Mouse (Mus musculus): ENCODE measurements around the gene Iqcg. TPM values are rescaled to one million over a fixed set of nuclear protein-coding genes. Genes with fewer than 3 reads are reported as not detected.

Iqcg gene
- polyA plus RNA-seq, 1 experiment from 2014 or later: 2.5 TPM

DNA sequence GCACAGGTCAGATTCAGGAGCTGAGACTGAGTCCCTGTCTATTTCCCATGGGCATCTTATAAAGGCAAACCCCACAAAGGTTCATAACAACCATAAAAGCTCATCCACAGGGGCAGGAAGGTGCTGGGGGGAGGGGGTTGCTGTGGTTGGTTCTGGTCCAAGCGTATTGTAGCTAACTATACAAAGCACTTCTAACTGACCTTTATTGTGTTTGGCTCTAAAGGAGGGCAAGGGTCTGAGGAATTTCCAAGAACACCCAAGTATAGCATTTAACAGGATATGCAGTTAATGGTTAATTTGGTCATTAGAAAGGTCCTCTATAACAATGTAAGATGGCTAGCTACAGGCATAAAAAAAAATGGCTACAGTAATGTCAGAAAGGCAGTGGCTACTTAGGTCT lies 13.3 kb downstream of the Iqcg start:
- Histone ChIP-seq H3K27me3 (ENCODE audit: low read depth, poor library complexity, severe bottlenecking) (no peaks in the 10 kb centered on the region), H3K36me3 (no peaks in the 10 kb centered on the region), H3K9me3 (replicated peaks) (no peaks in the 10 kb centered on the region), H3K27ac (no peak overlapping the region), H3K4me3 (no peak overlapping the region), H3K4me1 (no peaks in the 10 kb centered on the region)
- DNase-seq (ENCODE audit: low spot score): no peak
- 86% methylated on average over 1 of the region's 1 CpGs for WGBS

- no peak for DNase-seq (ENCODE audit: low spot score)
- Histone ChIP-seq H3K27me3 (ENCODE audit: low read depth, poor library complexity, severe bottlenecking) (no peaks in the 10 kb centered on the region), H3K4me3 (no peak overlapping the region), H3K36me3 (no peaks in the 10 kb centered on the region), H3K27ac (no peak overlapping the region), H3K4me1 (peaks cover 10% of the 10 kb centered on the region), H3K9me3 (replicated peaks) (no peaks in the 10 kb centered on the region)
- WGBS: 82% methylated on average over 4 of the region's 4 CpGs
These were observed 20.0 kb downstream of the Iqcg start for GRCm38 (mm10) chr16:33036006-33036405.

DNA sequence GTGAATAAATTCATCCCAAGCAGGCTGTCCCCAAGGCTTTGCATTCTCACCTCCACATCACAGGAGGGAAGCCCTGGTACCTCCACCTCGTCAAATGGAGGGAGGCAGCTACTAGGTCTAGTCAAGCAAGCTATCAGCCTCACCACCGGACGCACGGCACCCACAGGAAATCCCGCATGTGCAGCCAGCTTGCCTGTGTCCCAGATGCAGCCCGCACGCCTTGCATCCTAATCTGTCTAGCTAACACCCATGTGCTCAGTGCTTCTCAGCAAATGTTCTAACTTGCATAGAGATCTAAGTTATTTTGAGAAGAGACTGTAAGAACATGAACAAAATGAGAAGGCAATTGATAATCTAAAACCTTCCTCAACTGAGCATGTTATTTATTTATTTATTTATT lies 29.7 kb downstream of the Iqcg start:
- H3K27me3 ChIP-seq (ENCODE audit: low read depth, poor library complexity, severe bottlenecking): no peaks in the 10 kb centered on the region
- DNase-seq (ENCODE audit: low spot score): no peak
- WGBS: 92% methylated on average over 7 of the region's 7 CpGs
- H3K36me3 ChIP-seq: no peaks in the 10 kb centered on the region
- H3K4me3 ChIP-seq: no peak overlapping the region
- H3K4me1 ChIP-seq: no peaks in the 10 kb centered on the region
- H3K9me3 ChIP-seq (replicated peaks): no peaks in the 10 kb centered on the region
- no peak overlapping the region for H3K27ac ChIP-seq

GRCm38 (mm10) chr16:33024456-33025104 lies 31.4 kb downstream of the Iqcg start:
- WGBS: 86% methylated on average over 8 of the region's 8 CpGs

DNA sequence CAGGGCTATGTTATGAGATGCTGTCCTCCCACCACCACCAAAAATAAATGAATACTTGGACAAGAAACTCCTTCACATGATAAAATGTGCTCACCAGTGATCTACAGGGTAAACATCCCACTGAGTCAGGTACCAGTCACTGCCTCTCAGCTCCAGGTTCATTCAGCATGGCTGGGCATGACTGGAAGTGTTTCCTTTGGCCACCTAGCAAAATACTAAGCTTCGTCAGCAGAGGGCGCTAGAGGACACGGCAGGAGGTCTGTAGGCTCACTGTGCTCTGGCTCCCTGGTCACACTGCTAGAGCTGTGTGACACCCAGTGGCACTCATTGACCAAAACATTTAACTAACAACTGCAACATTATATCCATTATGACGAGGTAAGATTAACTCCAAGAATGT lies 32.3 kb downstream of the Iqcg start:
- peak; percentile 88 for DNase-seq (ENCODE audit: low spot score)

More at GRCm38 (mm10) chr16:33024456-33025104, 31.4 kb downstream of the Iqcg start:
- Histone ChIP-seq H3K36me3 (no peaks in the 10 kb centered on the region), H3K4me3 (no peak overlapping the region), H3K4me1 (no peaks in the 10 kb centered on the region), H3K9me3 (replicated peaks) (no peaks in the 10 kb centered on the region), H3K27ac (no peak overlapping the region), H3K27me3 (ENCODE audit: low read depth, poor library complexity, severe bottlenecking) (no peaks in the 10 kb centered on the region)
- DNase-seq (ENCODE audit: low spot score): no peak

DNA sequence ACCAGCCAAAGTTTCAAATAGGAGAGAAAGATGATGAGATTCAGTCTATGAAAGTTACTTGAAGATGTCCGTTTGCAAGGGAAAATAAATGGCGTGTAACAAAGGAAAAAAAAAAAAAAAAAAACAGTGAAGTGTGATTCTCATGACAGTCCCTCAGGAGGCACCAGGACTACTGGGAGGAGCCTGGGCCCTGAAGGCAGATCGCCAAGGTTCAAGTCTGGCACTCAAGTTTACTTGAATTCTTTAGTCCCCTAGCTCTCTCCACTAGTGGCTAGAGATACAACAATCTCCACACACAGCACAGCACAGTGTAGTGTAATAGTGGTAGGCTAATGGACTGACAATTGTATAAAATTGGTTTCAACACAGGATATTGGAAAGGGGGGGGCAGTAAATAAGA lies 34.6 kb downstream of the Iqcg start:
- DNase-seq (ENCODE audit: low spot score): no peak
- Histone ChIP-seq H3K4me1 (no peaks in the 10 kb centered on the region), H3K4me3 (no peak overlapping the region), H3K27ac (no peak overlapping the region), H3K27me3 (ENCODE audit: low read depth, poor library complexity, severe bottlenecking) (no peaks in the 10 kb centered on the region), H3K9me3 (replicated peaks) (no peaks in the 10 kb centered on the region), H3K36me3 (peaks cover 8% of the 10 kb centered on the region)
- WGBS: 72% methylated on average over 3 of the region's 3 CpGs

More for the DNA sequence above, 32.3 kb downstream of the Iqcg start:
- H3K4me1 ChIP-seq: no peaks in the 10 kb centered on the region
- no peaks in the 10 kb centered on the region for H3K36me3 ChIP-seq
- no peaks in the 10 kb centered on the region for H3K27me3 ChIP-seq (ENCODE audit: low read depth, poor library complexity, severe bottlenecking)
- no peak overlapping the region for H3K27ac ChIP-seq
- no peak overlapping the region for H3K4me3 ChIP-seq
- WGBS: 4% methylated on average over 4 of the region's 4 CpGs
- no peaks in the 10 kb centered on the region for H3K9me3 ChIP-seq (replicated peaks)

DNA sequence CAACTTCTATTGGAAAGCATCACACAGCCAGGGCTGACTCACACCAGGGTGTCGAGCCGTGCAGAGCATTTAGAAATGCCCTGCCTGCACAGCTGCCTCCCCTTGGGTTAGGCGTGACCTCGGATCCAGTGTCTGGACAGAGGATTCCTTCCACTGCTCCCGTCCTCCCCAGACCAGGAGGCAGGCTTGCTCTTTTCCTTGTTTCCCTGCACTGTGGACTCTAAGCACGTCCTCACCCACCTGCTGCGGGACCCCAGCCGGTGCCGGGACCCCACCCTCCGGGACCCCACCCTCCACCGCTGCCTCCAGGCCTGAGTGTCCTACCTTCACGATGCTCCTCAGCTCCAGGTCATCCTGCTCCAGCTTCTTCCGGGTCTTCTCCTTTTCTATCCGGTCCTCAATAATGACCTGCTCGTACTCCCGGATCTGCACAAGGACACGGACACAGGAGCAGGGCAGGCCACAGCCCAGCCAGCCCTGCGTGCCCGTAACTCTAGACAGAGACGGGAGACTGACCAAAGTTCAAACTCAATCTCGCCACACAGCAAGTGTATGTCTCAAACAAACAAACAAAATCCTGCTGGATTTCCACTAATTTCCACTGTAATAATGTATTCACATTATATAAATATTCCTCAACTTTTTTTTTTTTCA lies 36.8 kb downstream of the Iqcg start:
- DNase-seq (ENCODE audit: low spot score): no peak
- 82% methylated on average over 21 of the region's 21 CpGs for WGBS
- no peak overlapping the region for H3K27ac ChIP-seq

DNA sequence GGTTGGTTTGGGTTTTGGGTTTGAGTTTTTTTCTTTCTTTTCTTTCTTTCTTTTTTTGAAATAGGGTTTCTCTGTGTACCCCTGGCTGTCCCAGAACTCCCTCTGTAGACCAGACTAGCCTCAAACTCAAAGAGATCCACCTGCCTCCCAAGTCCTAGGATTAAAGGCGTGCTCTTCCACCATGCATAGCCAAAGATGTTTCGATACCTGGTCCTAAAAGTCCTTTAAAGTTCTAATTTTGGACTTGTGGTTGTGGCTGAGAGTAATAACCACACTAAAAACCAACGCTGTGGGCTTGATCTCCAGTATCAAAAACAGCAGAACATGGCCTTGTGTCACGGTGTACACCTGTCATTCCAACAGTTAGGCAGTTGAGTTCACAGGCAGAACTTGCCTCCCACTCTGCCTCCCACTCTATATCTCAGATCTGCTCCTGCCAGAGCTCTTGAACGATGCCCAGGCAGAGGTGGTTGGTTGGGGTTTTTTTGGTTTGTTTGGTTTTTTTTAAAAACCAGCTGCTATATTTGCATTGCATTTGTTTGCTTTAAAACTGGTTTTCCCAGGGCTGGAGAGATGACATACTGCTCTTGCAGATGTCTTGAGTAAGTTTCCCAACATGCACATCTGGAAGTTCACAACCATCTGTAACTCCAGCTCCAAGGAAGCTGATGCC lies 38.2 kb downstream of the Iqcg start:
- Histone ChIP-seq H3K4me1 (no peaks in the 10 kb centered on the region), H3K27me3 (ENCODE audit: low read depth, poor library complexity, severe bottlenecking) (no peaks in the 10 kb centered on the region), H3K4me3 (no peak overlapping the region), H3K27ac (no peak overlapping the region), H3K36me3 (peaks cover 36% of the 10 kb centered on the region), H3K9me3 (replicated peaks) (no peaks in the 10 kb centered on the region)
- DNase-seq (ENCODE audit: low spot score): no peak
- whole genome bisulfite sequencing: 91% methylated on average over 5 of the region's 5 CpGs

More for the DNA sequence above, 36.8 kb downstream of the Iqcg start:
- no peak overlapping the region for H3K4me3 ChIP-seq
- no peaks in the 10 kb centered on the region for H3K9me3 ChIP-seq (replicated peaks)
- no peaks in the 10 kb centered on the region for H3K4me1 ChIP-seq
- peaks cover 23% of the 10 kb centered on the region for H3K36me3 ChIP-seq
- H3K27me3 ChIP-seq (ENCODE audit: low read depth, poor library complexity, severe bottlenecking): no peaks in the 10 kb centered on the region

DNA sequence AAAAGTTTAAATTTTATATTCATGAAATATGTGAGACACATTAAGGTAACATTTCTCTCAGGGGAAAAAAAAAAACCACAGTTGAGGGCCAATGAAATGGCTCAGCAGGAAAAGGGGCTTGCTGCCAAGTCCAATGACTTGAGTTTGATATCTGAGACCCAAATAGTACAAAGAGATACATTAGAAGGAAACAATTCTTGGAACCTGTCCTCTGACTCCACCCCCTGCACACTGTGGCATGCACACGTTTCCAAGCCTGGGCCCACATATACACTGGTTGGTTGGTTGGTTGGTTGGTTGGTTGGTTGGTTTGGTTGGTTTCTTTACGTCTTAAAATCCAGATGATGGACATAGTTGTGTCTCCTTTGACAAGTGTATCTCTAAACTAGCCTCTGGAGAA lies 40.0 kb downstream of the Iqcg start:
- H3K36me3 ChIP-seq: peaks cover 53% of the 10 kb centered on the region
- no peak for DNase-seq (ENCODE audit: low spot score)
- H3K27ac ChIP-seq: no peak overlapping the region
- no peaks in the 10 kb centered on the region for H3K4me1 ChIP-seq
- H3K27me3 ChIP-seq (ENCODE audit: low read depth, poor library complexity, severe bottlenecking): no peaks in the 10 kb centered on the region
- WGBS: 97% methylated on average over 2 of the region's 2 CpGs
- no peak overlapping the region for H3K4me3 ChIP-seq
- H3K9me3 ChIP-seq (replicated peaks): no peaks in the 10 kb centered on the region

GRCm38 (mm10) chr16:33015396-33015907 lies 40.6 kb downstream of the Iqcg start:
- Histone ChIP-seq H3K36me3 (peaks cover 57% of the 10 kb centered on the region), H3K4me1 (no peaks in the 10 kb centered on the region), H3K4me3 (no peak overlapping the region), H3K27me3 (ENCODE audit: low read depth, poor library complexity, severe bottlenecking) (no peaks in the 10 kb centered on the region), H3K9me3 (replicated peaks) (no peaks in the 10 kb centered on the region), H3K27ac (no peak overlapping the region)
- DNase-seq (ENCODE audit: low spot score): no peak
- WGBS: 95% methylated on average over 3 of the region's 3 CpGs

- Histone ChIP-seq H3K9me3 (replicated peaks) (no peaks in the 10 kb centered on the region), H3K27ac (no peak overlapping the region), H3K4me1 (no peaks in the 10 kb centered on the region), H3K4me3 (no peak overlapping the region), H3K36me3 (peaks cover 62% of the 10 kb centered on the region), H3K27me3 (ENCODE audit: low read depth, poor library complexity, severe bottlenecking) (no peaks in the 10 kb centered on the region)
- WGBS: 100% methylated on average over 1 of the region's 1 CpGs
- DNase-seq (ENCODE audit: low spot score): no peak
These were observed 41.1 kb downstream of the Iqcg start for GRCm38 (mm10) chr16:33014921-33015320.

- Histone ChIP-seq H3K4me1 (no peaks in the 10 kb centered on the region), H3K4me3 (no peak overlapping the region), H3K36me3 (peaks cover 73% of the 10 kb centered on the region), H3K9me3 (replicated peaks) (no peaks in the 10 kb centered on the region), H3K27ac (no peak overlapping the region), H3K27me3 (ENCODE audit: low read depth, poor library complexity, severe bottlenecking) (no peaks in the 10 kb centered on the region)
- DNase-seq (ENCODE audit: low spot score): no peak
- WGBS: 91% methylated on average over 5 of the region's 5 CpGs
These were observed 42.2 kb downstream of the Iqcg start for GRCm38 (mm10) chr16:33013801-33014200.

- DNase-seq (ENCODE audit: low spot score): no peak
- Histone ChIP-seq H3K27ac (no peak overlapping the region), H3K36me3 (peaks cover 94% of the 10 kb centered on the region), H3K4me3 (no peak overlapping the region), H3K9me3 (replicated peaks) (no peaks in the 10 kb centered on the region), H3K4me1 (no peaks in the 10 kb centered on the region), H3K27me3 (ENCODE audit: low read depth, poor library complexity, severe bottlenecking) (no peaks in the 10 kb centered on the region)
- WGBS: 94% methylated on average over 6 of the region's 6 CpGs
These were observed 45.9 kb downstream of the Iqcg start for GRCm38 (mm10) chr16:33010166-33010565.

Measured in limb, embryonic 10.5 days (tissue).